Mouse (Mus musculus) liver (tissue): ENCODE measurements around the gene Pde4d.
"Not testable (repeated sequence)": the region's sequence is repeated elsewhere in the genome, so short reads cannot be mapped to it uniquely, and the experiment has no call there.

Experiments used
- DNase-seq: peaks from one replicate; pipeline ENCODE4 v3.0.0-alpha.2; 2020; ENCODE audit warnings: mixed read lengths

The Pde4d gene

DNA sequence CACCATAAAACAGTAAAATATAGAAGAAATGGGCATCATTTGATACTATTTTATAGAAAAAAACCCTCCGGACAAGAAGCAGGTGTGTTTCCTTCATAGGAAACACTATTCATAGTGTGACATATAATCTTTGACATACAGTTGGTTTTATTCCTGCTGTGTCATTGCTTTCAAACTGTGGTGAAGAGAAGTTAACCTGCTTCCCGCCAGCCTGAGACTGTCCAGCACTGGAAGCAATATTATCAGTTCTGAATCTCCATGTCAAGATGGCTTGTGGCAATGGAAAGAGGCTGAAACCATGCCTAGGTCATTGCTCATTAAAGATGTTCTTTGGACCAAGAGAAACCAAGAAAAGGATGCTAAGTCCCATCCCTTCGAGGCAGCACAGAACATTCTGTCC, 265.3 kb downstream of the Pde4d start:
- no peak for DNase-seq

DNA sequence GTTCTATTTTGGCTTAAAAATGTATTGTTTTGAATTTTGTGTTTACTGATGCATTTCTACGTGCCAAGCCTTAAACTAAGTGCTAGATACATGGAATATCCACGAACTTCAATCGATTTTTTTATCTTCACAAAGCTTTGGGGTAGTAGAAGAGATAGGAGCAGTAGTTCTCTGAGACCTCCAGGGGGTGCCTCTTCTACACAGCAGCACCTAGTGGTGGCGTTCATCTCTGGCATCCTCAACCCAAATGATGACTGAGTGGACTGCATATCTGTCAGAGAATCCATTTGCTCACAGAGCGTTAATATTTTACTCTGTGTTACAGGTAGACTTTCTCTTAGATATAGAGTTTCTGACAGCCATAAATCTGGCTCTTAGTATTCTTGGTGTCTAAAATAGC, 272.5 kb downstream of the Pde4d start:
- DNase-seq, result no peak

DNA sequence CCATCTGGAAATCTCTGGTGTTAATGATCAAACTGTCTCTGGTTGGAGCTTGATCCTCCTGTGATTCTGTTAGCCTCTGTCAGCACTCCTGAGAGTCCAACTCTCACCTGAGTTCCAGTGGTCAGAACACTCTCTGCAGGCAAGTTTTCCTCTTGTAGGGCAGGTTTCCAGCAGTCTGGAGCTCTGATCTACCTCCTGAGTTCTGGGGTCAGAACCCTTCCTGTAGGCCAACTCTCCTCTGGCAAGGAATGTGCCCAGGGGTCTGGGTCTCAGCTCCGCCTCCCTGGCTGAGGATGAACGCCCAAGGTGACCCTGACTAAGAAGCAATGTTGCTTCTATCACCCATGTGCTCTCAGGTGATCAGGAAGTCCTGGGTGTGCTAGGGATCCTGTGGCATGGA, 284.6 kb downstream of the Pde4d start:
- not testable (repeated sequence) for DNase-seq

DNA sequence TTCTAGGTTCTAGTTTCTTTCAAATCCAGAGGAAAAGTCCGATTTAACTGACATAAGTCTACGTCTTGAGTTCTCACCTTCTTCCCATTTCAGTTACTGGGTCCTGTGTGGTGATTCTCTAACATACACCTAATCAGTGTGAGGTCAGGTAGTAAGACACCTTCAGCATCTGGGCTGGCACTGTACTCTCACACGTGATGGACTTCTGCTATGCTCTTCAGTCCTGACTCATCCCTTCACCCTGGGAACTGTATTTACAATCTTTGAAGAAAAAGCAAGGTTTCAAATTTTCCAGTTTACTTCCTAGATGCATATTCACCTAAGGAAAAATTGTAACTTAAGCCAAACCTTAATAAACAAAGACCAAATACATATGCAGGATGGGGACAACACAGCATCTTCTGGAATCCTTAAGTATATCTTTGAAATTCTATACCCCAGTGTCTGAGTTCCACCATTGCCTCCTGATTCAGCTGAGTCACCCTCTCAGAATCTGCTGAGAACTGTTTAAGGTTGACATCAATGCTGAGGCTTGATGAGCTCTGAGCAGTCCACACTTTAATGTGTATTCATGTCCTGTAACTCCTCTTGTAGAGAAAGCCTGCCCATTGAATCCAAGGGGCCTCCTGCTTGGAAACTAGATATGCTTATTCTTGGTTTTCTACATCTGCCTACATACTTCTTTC, 301.6 kb downstream of the Pde4d start:
- no peak for DNase-seq

DNA sequence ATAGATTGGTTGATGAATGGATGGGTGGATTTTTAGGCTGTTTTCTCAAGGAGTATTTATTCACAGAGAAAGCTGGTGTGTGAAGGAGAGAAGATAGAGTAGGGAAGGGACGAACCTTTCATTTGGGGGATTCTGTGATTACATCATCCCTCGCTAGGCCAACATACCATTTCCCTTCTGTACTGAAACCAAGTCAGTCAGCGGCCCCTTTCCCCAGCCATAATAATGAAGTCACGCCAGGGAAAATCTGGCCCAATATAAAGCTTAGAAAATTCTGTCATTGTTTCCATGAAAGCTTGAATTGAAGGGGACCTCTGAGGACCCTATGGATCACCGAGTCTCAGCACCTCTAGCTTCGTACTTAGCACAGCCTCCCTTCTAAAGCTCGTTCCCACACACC, 307.7 kb downstream of the Pde4d start:
- DNase-seq, result no peak

DNA sequence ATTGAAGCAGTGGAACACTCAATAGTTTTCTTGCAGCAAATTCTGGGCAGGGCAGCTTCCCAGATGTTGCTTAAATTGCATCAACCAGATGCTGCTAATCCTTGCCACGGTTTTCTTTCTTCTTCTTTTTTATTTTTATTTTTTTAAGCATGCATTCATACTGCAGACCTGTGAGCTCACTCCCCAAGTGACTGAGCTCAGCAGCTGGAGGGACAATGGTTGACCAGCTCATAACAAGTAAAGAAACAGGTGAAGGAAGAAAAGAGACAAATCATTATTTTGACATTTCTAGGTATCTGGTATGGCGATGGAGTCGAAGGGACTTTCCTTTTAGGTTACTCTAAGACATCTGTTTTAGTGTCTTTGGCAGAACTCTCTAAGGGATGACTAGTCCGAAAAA, 308.6 kb downstream of the Pde4d start:
- no peak for DNase-seq

DNA sequence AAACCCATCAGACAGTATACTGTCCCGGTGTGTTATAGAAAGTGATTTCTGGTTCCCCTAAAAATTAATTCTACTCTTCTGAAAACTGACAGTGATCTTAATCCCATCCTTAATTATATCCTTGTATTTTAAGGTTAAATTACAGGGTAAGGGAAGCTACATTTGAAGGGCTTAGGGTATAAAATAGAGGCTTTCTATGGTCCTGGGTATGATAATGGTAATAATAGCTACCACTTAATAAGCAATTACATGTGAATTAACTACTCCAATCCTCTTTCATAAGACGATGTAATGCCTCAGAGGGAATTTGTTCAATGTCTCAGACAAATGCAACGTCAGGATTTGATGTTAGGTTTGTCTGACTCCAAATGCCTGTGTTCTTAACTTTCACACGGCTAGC, 309.4 kb downstream of the Pde4d start:
- DNase-seq, result no peak

DNA sequence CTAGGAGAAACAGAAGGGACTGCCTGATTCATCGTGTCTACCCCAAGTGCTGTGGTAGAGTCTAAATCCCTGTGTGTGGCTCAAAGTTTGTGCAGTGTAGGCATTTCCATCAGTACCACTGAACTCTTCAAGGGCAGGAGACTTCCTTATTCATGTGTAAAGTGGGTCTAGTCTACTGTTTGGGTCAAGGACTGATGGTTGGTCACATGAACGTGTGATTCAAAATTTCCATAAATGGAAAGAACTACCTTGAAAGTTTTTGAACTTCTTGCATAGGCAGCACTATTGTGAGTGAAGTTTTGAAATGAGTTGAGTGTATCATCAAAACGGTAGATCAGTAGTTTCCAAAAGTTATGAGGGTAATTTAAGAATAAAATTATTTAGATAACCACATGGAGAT, 313.5 kb downstream of the Pde4d start:
- DNase-seq, result no peak

DNA sequence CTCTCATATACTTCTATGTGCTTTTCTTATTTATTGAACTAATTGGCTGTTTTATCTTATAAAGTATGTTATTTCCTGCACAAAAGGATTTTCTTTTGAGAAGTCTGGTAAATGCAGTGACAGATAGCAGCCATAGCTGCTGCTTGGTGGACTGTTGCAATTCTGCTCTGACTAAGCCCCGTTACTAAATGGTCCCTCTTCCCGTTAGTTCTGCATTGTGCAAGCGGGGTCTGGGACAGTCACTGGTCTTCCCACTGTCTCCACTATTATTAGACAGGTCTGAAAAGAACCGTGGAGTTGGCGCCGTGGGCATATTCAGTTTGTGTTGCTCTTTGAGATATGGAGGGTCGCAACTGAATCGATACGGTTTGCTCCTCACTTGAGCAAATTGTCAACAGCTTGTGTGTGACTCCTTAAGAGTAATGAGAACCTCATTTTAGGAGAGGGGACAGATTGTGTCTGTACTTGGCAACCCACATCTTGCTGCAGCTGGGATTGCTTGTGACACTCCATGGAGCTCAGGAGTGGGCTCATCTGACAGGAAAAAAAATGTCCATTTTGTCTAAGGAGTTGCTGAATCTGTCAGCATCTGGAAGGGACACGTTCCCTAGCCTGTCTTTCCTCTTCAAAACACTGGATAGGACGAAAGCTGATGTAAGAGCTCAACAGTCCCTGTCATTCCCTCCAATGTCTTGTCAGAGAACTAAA, 316.4 kb downstream of the Pde4d start:
- peak; percentile 4 for DNase-seq

DNA sequence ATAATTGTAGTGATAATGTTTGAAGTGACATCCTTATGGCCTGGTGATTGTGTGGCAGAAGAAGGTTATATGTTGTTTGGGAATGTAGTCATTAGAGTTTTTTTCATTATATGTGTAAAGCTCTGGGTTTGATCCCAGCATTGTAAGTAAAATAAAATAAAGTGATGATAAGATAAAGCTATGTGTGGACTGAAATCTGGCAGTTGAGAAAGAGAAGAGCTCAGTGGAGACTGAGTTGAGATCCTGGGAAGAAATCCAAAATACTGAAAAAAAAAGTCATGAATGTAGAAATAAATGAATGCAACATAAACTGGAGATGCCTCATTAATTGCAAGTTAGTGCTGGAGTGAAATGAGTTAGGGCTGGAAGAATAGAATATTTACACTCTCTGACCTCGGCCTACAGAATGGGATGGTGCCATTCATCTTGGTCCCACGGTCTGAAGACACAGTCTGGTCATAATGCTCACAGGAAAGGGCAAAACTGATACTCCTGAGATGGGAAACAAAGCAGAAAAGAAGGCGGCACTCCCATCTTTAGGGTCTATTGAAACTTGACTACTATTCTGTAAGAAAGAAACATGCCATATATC, 319.8 kb downstream of the Pde4d start:
- no peak for DNase-seq

DNA sequence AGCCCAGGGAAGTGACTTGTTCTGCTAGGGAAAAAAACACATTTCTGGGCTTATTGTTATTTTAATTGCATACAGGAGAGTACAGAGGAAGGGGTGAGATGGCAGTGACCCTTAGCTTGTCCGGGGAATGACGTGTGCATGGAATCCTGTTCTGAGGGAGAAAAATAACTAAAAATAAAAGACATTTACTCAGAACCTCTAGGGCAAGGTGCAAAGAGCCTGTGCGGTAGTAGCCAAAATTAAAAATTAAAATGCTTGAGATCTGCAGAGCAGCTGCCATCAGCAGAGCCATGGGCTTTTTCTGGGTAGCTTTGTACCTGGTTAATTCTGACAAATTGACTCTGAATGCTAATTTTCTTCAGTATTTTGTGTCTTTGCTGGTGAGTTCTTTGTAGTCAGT, 322.6 kb downstream of the Pde4d start:
- no peak for DNase-seq

DNA sequence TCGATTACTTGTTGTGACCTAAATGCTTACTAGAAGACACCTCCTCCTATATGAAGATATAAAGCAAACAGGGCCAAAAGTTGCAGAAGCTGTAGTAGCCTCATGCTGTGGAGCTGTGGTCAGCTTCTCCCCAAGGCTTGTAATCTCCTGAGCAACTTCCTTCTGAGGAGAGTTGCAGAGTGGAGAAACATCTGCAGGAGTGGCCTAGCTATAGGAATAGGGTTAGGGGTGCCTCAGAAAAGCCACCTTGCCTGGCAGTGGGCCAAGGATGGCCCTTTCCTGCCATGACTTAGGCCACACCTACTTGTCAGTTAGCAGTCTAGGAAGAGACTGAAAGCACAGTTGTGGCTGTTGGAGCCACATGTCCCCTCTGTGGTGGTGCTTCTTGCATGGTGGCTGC, 325.2 kb downstream of the Pde4d start:
- DNase-seq, result peak; percentile 13

DNA sequence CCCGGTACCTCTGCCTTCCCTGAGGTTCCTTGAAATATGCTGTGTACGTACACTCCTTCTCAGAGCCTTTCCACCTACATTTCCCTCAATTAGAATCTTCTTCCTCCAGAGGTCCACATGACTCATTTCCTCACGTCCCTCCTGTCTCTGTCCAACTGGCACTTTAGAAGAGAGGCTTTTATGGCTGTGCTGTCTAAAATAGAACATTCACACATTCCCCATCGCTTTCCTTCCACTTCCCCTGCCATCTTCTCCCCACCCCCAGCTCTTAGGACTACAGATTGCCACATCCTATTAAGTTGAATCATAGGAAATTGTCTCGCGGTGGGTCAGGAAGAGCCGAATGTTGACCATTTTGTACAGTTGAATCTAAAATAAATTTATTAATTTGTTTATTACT, 326.1 kb downstream of the Pde4d start:
- DNase-seq, result no peak

DNA sequence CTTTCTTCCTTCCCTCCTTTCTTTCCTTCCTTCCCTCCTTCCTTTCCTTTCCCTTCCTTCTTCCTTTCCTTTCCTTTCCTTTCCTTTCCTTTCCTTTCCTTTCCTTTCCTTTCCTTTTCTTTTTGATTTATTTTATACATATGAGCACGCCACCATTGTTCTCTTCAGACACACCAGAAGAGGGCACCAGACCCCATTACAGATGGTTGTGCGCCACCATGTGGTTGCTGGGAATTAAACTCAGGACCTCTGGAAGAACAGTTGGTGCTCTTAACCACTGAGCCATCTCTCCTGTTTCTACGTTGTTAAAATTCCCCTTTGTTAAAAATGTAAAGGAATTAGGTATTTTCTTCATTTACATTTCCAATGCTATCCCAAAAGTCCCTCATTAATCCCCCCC, 347.9 kb downstream of the Pde4d start:
- not testable (repeated sequence) for DNase-seq

DNA sequence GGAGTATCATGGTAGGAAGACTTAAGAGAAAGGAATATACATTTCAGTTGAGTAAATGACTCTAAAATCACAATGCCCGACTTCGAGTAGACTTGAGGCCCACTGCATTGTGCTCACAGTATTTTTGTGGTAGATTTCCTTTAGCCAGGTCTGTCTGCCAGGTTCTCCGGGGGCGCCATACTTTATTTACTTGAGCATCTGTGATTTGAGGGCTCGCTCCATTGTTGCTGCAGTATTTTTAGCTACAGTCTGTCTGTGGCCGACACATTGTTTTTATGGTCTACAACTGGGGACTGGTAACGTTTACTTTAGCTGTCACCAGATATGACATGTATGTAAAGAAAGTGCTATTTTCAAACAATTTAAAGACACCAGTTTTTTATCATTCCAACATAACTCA, 359.4 kb downstream of the Pde4d start:
- DNase-seq, result no peak

DNA sequence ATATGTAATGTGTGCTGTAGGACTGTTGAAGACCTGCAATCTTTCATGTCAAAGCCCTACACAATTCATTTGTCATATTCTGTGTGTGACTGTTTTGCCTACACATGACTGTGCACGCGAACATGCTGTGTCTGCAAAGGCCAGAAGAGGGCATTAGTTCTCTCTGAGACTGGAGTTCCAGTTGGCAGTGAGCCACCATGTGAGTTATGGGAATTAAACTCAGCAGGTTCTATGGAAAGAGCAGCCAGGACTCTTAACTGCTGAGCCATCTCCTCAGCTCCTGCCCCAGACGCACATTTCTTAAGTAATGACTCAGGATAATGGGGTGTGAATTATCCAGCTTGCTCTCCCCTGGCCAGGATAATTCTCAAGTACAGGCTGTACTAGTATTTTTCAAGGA, 363.2 kb downstream of the Pde4d start:
- DNase-seq, result peak; percentile 14

DNA sequence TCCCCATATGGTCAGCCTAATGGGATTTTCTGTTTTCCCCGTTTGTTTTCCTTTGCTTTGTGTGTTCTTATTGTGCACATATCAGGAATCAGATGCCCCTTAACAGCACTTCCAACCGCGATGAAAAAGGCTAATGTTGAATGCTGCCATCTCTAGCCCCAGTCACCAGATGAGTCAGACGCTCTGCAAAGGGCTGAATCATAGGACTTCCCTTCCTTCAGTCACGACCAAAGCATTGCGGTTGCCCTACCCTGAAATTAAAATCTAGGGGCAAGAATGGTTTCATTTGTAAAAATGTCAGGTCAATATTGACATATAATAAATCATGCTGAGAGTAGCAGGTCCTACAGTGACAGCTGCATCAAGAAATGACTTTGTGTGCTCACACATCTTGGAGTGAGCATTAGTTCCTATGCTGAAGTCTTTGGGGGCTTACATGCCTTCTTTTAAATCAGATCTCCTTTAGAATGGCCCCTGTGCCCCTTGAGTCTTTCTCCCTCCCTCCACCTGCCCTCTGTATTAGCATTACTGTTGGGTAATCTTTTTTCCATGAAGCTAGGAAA, 370.2 kb downstream of the Pde4d start:
- no peak for DNase-seq

DNA sequence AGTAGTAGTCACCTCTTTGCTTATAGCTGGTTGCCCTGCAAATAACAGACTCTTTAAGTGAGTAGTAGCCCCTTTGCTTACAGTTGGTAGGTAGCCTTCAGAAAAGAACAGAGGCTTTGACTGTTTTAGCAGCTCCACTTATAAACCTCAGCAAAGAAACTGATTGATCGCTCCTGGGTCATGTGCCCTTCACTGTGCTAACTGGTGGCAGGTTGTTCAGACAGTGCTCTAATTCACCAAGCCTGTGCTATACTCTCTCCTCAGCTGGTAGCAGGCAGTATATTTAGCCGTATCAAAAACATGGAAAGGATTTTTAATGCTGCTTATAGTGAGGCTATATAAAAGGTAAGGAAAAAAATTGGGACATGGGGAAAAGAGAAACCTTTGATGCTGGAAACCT, 370.7 kb downstream of the Pde4d start:
- DNase-seq, result no peak

DNA sequence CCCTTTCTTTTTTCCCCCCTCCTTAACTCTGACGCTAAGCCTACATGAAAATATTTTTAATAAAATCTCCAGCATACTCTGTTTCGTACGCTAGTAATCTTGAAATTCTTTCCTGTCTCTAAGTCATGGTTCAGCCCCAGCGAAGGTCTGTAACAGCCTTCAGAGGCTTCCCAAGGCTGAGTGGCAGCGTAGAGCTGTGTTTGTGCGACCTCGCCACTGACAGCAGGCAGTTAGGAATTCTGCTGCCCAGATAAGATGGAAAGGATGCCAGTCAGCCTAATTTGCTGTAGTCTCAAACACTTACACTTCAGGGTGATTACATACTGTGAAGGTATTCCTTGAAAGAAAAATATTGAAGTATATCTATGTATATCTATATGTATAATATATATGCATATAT, 371.5 kb downstream of the Pde4d start:
- no peak for DNase-seq

DNA sequence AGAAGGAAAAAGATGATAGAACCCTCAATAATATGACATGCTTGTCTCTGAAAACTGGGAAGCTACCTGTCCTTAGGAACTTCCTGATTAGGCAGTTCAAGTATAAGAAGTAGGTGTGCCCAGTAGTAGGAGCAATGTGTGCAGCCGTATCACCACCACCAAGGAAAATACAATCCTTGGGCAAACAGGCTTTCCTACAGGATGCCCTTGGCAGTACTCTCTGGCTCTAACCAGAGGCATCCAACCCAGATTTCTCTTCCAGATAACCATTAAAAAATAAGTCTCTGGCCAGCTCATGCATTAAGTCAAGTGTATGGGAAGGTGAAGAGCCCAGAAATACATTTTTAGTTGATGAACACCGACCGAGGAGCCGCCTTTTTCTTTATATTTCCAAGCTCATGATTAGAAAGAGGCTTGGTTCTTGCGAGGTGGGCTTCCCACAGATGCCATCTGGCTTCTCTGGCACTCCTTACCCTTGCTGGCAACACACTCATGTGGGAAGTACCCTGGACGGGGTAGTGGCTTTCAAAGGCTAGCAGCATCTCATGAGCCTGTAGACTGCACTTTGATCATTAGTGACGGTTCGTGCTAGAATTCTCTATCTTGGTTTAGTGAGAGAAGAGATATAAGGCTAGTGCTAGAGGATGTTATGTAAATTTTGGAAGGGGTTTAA, 375.0 kb downstream of the Pde4d start:
- no peak for DNase-seq

DNA sequence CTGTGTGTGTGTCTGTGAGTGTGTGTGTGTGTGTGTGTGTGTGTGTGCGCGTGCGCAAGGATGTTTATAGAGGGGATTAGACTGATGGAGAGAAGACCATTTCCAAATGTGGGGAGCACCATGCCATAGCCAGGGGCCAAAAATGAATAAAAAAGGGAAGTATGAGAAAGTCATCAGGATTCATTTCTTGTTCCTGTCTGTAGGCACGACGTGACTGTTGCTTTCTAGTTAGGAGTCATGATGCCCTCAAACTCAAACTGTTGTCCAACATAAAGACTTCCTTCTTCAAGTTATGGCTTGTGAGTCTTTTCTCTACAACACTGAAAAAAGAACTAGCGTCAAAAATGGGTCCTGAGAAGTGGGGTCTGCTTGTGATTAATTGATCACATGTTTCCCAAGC, 375.8 kb downstream of the Pde4d start:
- no peak for DNase-seq

DNA sequence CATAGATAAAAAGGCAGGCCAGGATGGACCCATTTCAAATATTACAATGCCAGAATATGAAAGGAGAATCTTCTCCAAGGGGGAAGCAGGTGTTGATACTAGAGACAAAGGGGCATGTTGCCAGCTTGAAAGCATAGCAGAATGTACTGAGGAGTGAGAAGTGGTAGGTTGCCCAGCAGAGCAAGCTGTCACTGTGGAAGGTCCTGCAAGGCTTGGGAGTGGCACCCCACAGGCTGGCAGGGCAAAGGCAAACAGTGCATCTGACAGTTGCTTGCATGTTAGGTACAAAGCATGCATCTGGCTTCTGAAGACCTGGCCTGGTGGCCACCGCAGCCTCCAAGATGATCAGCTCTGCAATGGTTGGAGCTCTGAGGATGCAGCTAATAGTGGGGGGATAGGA, 384.4 kb downstream of the Pde4d start:
- no peak for DNase-seq

DNA sequence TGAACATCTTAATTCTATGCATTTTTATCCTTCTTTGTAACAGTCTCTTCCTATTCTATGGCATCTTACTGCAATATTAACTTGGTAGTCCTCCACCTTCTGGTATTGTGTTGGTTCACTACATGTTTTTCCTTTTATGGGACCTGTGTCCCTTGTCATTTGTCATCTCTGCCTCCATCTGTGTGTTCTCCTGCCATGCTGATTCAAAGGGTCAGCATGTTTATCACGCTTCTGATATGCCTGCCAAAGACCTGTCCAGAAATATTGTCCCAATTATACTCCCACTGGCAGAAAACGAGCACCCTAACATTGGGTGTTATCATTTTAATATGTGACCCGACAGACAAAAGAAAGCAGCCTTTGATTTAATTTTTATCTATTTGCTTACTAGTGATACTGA, 386.6 kb downstream of the Pde4d start:
- no peak for DNase-seq

DNA sequence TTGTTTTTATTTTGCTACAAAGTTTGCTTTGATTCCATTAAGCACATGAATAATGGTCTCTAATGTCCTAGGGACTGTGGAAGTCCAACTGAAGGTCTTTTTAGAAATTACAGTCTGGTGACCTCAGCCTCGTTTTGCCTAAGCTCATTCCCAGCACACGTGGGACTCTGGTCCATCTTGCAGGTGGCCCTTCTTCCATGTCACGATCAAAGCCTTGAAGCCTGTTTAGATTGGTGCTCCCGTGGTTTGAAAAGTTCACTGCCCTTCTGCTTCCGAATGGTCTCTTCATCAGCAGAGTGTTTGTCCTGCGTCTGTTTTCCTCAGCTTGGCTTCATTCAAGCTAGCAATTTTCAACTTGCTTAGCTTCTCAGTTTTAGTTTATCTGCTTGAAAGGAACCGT, 389.4 kb downstream of the Pde4d start:
- DNase-seq, result no peak
